In genomic region chr11:119644140-119644539, GRCm38 (mm10) we compare ENCODE assay signal across 30 mouse cellular contexts. TPM values are rescaled to one million over a fixed set of nuclear protein-coding genes. Genes with fewer than 3 reads are reported as not detected.
DNase-seq lines count a peak whose midpoint lies in the region; ATAC-seq lines count a peak whose summit lies in the region.
"Had no signal": no experiment of that assay in that cellular context is flagged by ENCODE, and none has a peak within 500 bp of the region (broad histone marks: within the 10 kb centered on the region; RNA-seq: fewer than 3 reads in every experiment).

No protein-coding gene starts in this region.

- no peaks in the 10 kb centered on the region for H3K36me3 ChIP-seq in hindbrain, embryonic 12.5 days
- H3K36me3 ChIP-seq in hindbrain, embryonic 14.5 days (replicated peaks; ENCODE audit: control insufficient read depth, insufficient read depth) = no peaks in the 10 kb centered on the region
- H3K36me3 ChIP-seq in midbrain, embryonic 10.5 days = no peaks in the 10 kb centered on the region
- H3K36me3 ChIP-seq in midbrain, embryonic 15.5 days (replicated peaks) = no peaks in the 10 kb centered on the region
- H3K36me3 ChIP-seq: embryonic facial prominence, embryonic 13.5 days; hindbrain, embryonic 15.5 days; intestine, embryonic 15.5 days; limb, embryonic 15.5 days; liver, embryonic 15.5 days had no signal

- peak overlapping the region; percentile 74; the same call in 1 of the 2 replicates for H3K27ac ChIP-seq in hindbrain, embryonic 12.5 days
- H3K27ac ChIP-seq in hindbrain, embryonic 14.5 days = no peak overlapping the region
- H3K27ac ChIP-seq in midbrain, embryonic 10.5 days (replicated peaks) = peak overlapping the region; percentile 81
- no peak overlapping the region for H3K27ac ChIP-seq in midbrain, embryonic 15.5 days
- H3K27ac ChIP-seq: embryonic facial prominence, embryonic 13.5 days; heart, adult 2 months; hindbrain, embryonic 15.5 days; intestine, embryonic 15.5 days; kidney, postnatal 0 days; limb, embryonic 15.5 days; liver, embryonic 15.5 days; stomach, postnatal 0 days had no signal

- WGBS in hindbrain, embryonic 12.5 days = 79% methylated on average over 7 of the region's 7 CpGs
- 77% methylated on average over 7 of the region's 7 CpGs for WGBS in hindbrain, embryonic 14.5 days
- WGBS in midbrain, embryonic 10.5 days = 86% methylated on average over 7 of the region's 7 CpGs
- WGBS in midbrain, embryonic 15.5 days = 70% methylated on average over 7 of the region's 7 CpGs

- ATAC-seq in hindbrain, embryonic 12.5 days (ENCODE audit: low FRiP score) = no peak
- no peak for ATAC-seq in hindbrain, embryonic 14.5 days (ENCODE audit: low FRiP score)
- ATAC-seq in midbrain, embryonic 15.5 days (replicated peaks) = no peak
- ATAC-seq: forebrain, postnatal 0 days; intestine, embryonic 15.5 days; Patski had no signal

- no peaks in the 10 kb centered on the region for H3K27me3 ChIP-seq in hindbrain, embryonic 12.5 days
- no peaks in the 10 kb centered on the region for H3K27me3 ChIP-seq in hindbrain, embryonic 14.5 days (ENCODE audit: control insufficient read depth, insufficient read depth, low read length)
- no peaks in the 10 kb centered on the region for H3K27me3 ChIP-seq in midbrain, embryonic 10.5 days (ENCODE audit: low read depth, poor library complexity, severe bottlenecking)
- H3K27me3 ChIP-seq in midbrain, embryonic 15.5 days (replicated peaks) = no peaks in the 10 kb centered on the region
- H3K27me3 ChIP-seq: embryonic facial prominence, embryonic 13.5 days; hindbrain, embryonic 15.5 days; intestine, embryonic 15.5 days; limb, embryonic 15.5 days; liver, embryonic 15.5 days; Patski had no signal

- no peak for DNase-seq in hindbrain, embryonic 14.5 days (ENCODE audit: low spot score)
- DNase-seq in midbrain, embryonic 10.5 days (ENCODE audit: low spot score) = no peak
- peak; percentile 39 for DNase-seq in induced T-regulatory cell, adult 2 months (ENCODE audit: low read depth)
- peak; percentile 43 to 72 for DNase-seq in natural killer cell, adult 2 months (ENCODE audit: low spot score in 2 of 2)
- DNase-seq in spleen, postnatal 36 days (ENCODE audit: low spot score in 2 of 2) = no peak
- DNase-seq: adrenal gland, postnatal 14 days; B cell, adult 2 months; cerebellum, adult 11 months; cerebellum, adult 9-11 months; forebrain, postnatal 0 days; heart, adult 2 months; heart, postnatal 14 days; kidney, adult 8-10 months; kidney, postnatal 4 days; lung, embryonic 14.5 days; lung, postnatal 36 days; right cerebral cortex, postnatal 25 days; spleen, adult 18-20 months; thymus, adult 18-20 months; thymus, postnatal 25 days had no signal

- peaks cover 38% of the 10 kb centered on the region for H3K4me1 ChIP-seq in hindbrain, embryonic 12.5 days
- H3K4me1 ChIP-seq in hindbrain, embryonic 14.5 days (replicated peaks; ENCODE audit: control insufficient read depth, insufficient read depth, low read length) = peaks cover 26% of the 10 kb centered on the region
- peaks cover 77% of the 10 kb centered on the region for H3K4me1 ChIP-seq in midbrain, embryonic 10.5 days
- H3K4me1 ChIP-seq in midbrain, embryonic 15.5 days = peaks cover 31% of the 10 kb centered on the region

- no peak overlapping the region for H3K4me3 ChIP-seq in hindbrain, embryonic 12.5 days
- no peak overlapping the region for H3K4me3 ChIP-seq in hindbrain, embryonic 14.5 days (replicated peaks; ENCODE audit: low read length)
- H3K4me3 ChIP-seq in midbrain, embryonic 10.5 days = no peak overlapping the region
- H3K4me3 ChIP-seq in midbrain, embryonic 15.5 days = no peak overlapping the region
- H3K4me3 ChIP-seq: embryonic facial prominence, embryonic 13.5 days; heart, adult 2 months; hindbrain, embryonic 15.5 days; intestine, embryonic 15.5 days; limb, embryonic 15.5 days; liver, embryonic 15.5 days had no signal

- H3K9me3 ChIP-seq in hindbrain, embryonic 12.5 days (replicated peaks) = no peaks in the 10 kb centered on the region
- no peaks in the 10 kb centered on the region for H3K9me3 ChIP-seq in hindbrain, embryonic 14.5 days (ENCODE audit: control insufficient read depth, low read length)
- H3K9me3 ChIP-seq in midbrain, embryonic 10.5 days (replicated peaks) = no peaks in the 10 kb centered on the region
- no peaks in the 10 kb centered on the region for H3K9me3 ChIP-seq in midbrain, embryonic 15.5 days
- H3K9me3 ChIP-seq: embryonic facial prominence, embryonic 13.5 days; hindbrain, embryonic 15.5 days; intestine, embryonic 15.5 days; limb, embryonic 15.5 days; liver, embryonic 15.5 days had no signal

- H3K9ac ChIP-seq in hindbrain, embryonic 12.5 days = no peak overlapping the region
- H3K9ac ChIP-seq in hindbrain, embryonic 14.5 days = no peak overlapping the region
- H3K9ac ChIP-seq in midbrain, embryonic 15.5 days = no peak overlapping the region
- H3K9ac ChIP-seq: embryonic facial prominence, embryonic 13.5 days; forebrain, postnatal 0 days; hindbrain, embryonic 15.5 days; intestine, embryonic 15.5 days; limb, embryonic 15.5 days; liver, embryonic 15.5 days; lung, embryonic 14.5 days had no signal

- H3K4me2 ChIP-seq in hindbrain, embryonic 12.5 days (replicated peaks) = no peak overlapping the region
- no peak overlapping the region for H3K4me2 ChIP-seq in hindbrain, embryonic 14.5 days (replicated peaks)
- H3K4me2 ChIP-seq in midbrain, embryonic 15.5 days = no peak overlapping the region
- H3K4me2 ChIP-seq: embryonic facial prominence, embryonic 13.5 days; hindbrain, embryonic 15.5 days; intestine, embryonic 15.5 days; limb, embryonic 15.5 days; liver, embryonic 15.5 days; lung, embryonic 14.5 days had no signal

RNA-seq across cellular contexts. Expression of gene Rptor, which starts 41.4 kb away (rescaled TPM):
- polyA plus RNA-seq in hindbrain, embryonic 12.5 days (2016; fragmentation: Nextera tagmentation; extraction: Ambion mirVana) = 17.4 and 18.3 TPM in 2 replicates
- polyA plus RNA-seq in hindbrain, embryonic 14.5 days (2014; fragmentation: Nextera tagmentation; extraction: Ambion mirVana) = 12.3 and 13.2 TPM in 2 replicates
- 11.0 and 12.1 TPM in 2 replicates for polyA plus RNA-seq in midbrain, embryonic 10.5 days (2016; fragmentation: Nextera tagmentation; extraction: Ambion mirVana)
- 13.1 and 14.6 TPM in 2 replicates for polyA plus RNA-seq in midbrain, embryonic 15.5 days (2015; fragmentation: Nextera tagmentation; extraction: Ambion mirVana)

Comparison
In these comparisons a context has a peak if more than half of its experiments do, and no peak if none do; other contexts are left out.
1. H3K27ac ChIP-seq: peak in hindbrain, embryonic 12.5 days (single experiment) and midbrain, embryonic 10.5 days (single experiment); none in hindbrain, embryonic 14.5 days (single experiment) and midbrain, embryonic 15.5 days (single experiment).
2. DNase-seq: peak in induced T-regulatory cell, adult 2 months (single experiment) and natural killer cell, adult 2 months (2 of 2); none in hindbrain, embryonic 14.5 days (single experiment), midbrain, embryonic 10.5 days (single experiment) and spleen, postnatal 36 days (0 of 2).